Mouse (Mus musculus) olfactory bulb, adult 2 months (tissue): ENCODE results near the gene Col4a1. TPM values are rescaled to one million over a fixed set of nuclear protein-coding genes. Genes with fewer than 3 reads are reported as not detected.

Source experiments
- H3K27ac ChIP-seq: fragments of 200-500 bp; 2 replicates; pipeline ENCODE4 v1.5.1; 2012; ENCODE audit warnings: low read depth, low read length; ENCODE audit not compliant: insufficient read depth
- H3K4me1 ChIP-seq: fragments of 200-500 bp; 2 replicates; pipeline ENCODE4 v1.6.1; 2012; ENCODE audit warnings: low read length; ENCODE audit not compliant: control insufficient read depth, insufficient read depth
- H3K4me3 ChIP-seq: fragments of 200-500 bp; 2 replicates; pipeline ENCODE4 v1.5.1; 2012; ENCODE audit warnings: mild to moderate bottlenecking, low read depth, low read length, moderate library complexity; ENCODE audit not compliant: insufficient read depth
- CTCF ChIP-seq: fragments of 200-500 bp; IDR thresholded peaks from 2 replicates; pipeline ENCODE4 v1.5.1; 2012; ENCODE audit warnings: low read depth, mild to moderate bottlenecking, low read length, moderate library complexity; ENCODE audit not compliant: insufficient read depth
- POLR2A ChIP-seq: fragments of 200-500 bp; IDR thresholded peaks from 2 replicates; pipeline ENCODE4 v1.6.1; 2012; ENCODE audit warnings: mild to moderate bottlenecking, low read depth, low read length, moderate library complexity; ENCODE audit not compliant: insufficient read depth
- WGBS: fragments of 180-500 bp; shearing (Covaris S2); methylation state at CpG from one replicate; pipeline ENCODE4 v1.1.7; 2018; 5-methylcytosine and 5-hydroxymethylcytosine counted together
- polyA plus RNA-seq: library from polyadenylated mRNA; stranded (reverse); fragments of >200 nt; gene quantifications from 2 replicates; pipeline ENCODE4 v1.2.4, GENCODE M21; 2012; ENCODE audit warnings: low replicate concordance; ENCODE audit not compliant: missing spikeins, insufficient read depth, insufficient read length

The Col4a1 gene
- polyA plus RNA-seq, 1 experiment, result not detected

DNA sequence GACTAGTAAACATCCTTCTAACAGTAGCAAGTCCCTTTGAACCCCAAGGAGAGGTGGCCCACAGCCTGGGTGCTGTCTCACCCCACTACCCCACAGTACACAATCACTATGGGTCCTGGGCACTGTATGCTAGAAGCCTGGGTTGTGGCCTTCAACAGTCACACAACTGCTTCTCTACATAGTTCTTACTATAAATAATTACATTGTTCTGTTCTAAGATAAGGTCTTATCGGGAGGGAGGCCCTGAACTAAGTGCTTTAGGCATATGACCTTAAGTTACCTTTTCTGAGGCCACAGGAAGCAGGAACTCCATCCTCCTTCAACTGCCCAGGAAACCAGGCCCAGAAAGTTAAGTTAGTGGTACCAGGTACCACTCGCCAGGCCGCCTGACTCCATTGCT, 21.9 kb upstream of the Col4a1 start:
- Histone ChIP-seq H3K4me3 (no peak overlapping the region), H3K27ac (no peak overlapping the region), H3K4me1 (peaks cover 8% of the 10 kb centered on the region; the same call in 1 of the 2 replicates)
- WGBS, result 76% methylated on average over 3 of the region's 3 CpGs
- no peak for TF ChIP-seq CTCF
- no peak for TF ChIP-seq POLR2A

DNA sequence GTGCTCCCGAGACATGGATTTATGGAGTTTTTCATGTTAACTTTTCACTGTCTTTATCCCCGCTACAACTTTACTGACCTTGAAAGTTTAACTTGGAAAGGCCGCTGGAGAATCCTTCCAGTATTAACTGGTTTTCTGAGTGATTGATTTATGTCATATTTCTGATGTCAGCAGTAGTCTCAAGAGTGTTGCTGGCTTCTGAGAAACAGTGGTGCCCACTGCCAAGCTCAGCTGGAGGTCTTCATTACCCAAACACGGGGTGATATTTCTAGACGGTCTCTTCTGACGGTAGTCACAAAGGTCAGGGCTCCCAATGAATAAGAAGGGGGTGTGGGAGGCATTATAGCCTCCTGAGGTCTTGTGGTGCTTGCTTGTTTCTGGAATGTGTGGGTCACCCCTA, 21.1 kb upstream of the Col4a1 start:
- Histone ChIP-seq H3K4me3 (no peak overlapping the region), H3K27ac (no peak overlapping the region), H3K4me1 (peaks cover 8% of the 10 kb centered on the region; the same call in 1 of the 2 replicates)
- TF ChIP-seq POLR2A, result no peak
- TF ChIP-seq CTCF, result no peak
- 78% methylated on average over 6 of the region's 6 CpGs for WGBS

DNA sequence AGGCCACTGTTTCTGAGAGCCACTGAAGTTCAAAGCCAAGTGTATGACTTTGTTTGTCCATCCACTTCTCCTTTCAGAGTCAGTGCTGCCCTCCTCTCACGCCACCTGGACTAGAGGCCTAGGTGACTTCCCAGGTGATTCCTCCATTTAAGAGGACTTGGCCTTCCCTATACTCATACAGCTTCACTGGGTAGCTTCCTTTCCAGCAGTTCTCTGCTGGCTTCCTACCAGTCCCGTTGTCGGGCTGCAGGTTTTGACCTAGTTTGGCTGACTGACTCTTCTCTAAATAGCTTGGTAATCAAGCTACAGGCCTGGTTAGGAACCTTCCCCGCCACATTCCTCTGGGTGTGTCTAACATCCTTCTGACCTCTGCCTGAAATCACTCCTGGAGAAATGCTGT, 18.9 kb upstream of the Col4a1 start:
- TF ChIP-seq POLR2A, result no peak
- TF ChIP-seq CTCF, result no peak
- H3K4me1 ChIP-seq, result peaks cover under 1% of the 10 kb centered on the region; the same call in 1 of the 2 replicates
- no peak overlapping the region for H3K27ac ChIP-seq
- 69% methylated on average over 4 of the region's 4 CpGs for WGBS
- no peak overlapping the region for H3K4me3 ChIP-seq

GRCm38 (mm10) chr8:11327722-11328417, 15.2 kb upstream of the Col4a1 start:
- H3K27ac ChIP-seq, result no peak overlapping the region
- TF ChIP-seq CTCF, result no peak
- no peak for TF ChIP-seq POLR2A
- H3K4me1 ChIP-seq, result peaks cover 6% of the 10 kb centered on the region
- 67% methylated on average over 5 of the region's 5 CpGs for WGBS
- H3K4me3 ChIP-seq, result no peak overlapping the region

- Histone ChIP-seq H3K27ac (no peak overlapping the region), H3K4me1 (peaks cover 7% of the 10 kb centered on the region), H3K4me3 (no peak overlapping the region)
- no peak for TF ChIP-seq POLR2A
- no peak for TF ChIP-seq CTCF
- WGBS, result 77% methylated on average over 4 of the region's 4 CpGs
Measured at GRCm38 (mm10) chr8:11327298-11327697, 14.7 kb upstream of the Col4a1 start.

DNA sequence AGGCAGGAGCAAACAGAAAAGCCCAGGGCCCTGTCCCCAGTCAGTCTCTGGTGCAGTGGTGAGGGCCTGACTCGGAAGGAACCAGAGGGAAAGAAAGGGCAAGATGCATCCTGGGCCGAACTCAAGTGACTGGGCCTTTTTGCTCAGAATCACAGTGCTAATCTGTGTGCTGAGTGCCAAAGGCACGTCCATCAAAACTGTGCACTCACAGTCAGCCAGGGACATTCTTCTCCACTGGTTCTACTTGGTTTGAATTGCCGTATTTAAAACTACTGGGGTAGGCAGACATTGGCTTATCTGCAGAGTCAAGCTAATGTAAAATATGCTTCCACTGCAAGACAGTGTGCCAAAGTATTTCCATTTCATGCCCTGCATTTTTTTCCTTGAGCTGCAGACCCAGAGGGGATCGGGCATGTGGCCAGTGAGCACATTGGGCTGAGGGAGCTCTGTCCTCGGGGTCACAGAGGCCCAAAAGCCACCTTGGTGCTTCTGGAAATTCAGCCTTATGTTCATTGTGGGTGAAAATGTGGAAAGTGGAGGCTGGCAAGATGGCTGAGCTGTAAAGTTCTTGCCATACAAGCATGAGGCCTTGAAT, 12.3 kb upstream of the Col4a1 start:
- WGBS, result 71% methylated on average over 6 of the region's 6 CpGs
- no peak overlapping the region for H3K4me3 ChIP-seq
- H3K4me1 ChIP-seq, result peaks cover 9% of the 10 kb centered on the region
- no peak overlapping the region for H3K27ac ChIP-seq
- no peak for TF ChIP-seq CTCF
- no peak for TF ChIP-seq POLR2A

DNA sequence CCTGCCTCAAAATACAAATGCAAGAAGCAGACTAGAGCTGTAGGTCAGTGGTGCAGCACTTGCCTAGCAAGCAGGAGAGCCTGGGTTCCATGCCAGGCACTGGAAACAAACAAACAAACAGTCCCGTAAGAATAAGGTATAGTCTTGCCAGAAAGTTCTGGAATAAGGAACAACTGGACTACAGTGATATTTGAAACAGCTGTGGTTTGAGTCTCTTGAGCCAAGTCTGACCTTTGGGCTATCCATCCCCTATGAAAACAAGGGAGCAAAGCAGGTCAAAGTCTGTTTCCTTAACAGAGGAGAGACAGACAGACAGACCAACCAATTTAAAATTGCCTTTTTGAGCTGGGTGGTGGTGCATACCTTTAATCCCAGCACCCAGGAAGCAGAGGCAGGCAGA, 11.1 kb upstream of the Col4a1 start:
- Histone ChIP-seq H3K27ac (no peak overlapping the region), H3K4me1 (peaks cover 9% of the 10 kb centered on the region), H3K4me3 (no peak overlapping the region)
- no peak for TF ChIP-seq CTCF
- no peak for TF ChIP-seq POLR2A
- WGBS, result 73% methylated on average over 1 of the region's 1 CpGs

GRCm38 (mm10) chr8:11322724-11323585, 10.3 kb upstream of the Col4a1 start:
- no peak overlapping the region for H3K4me3 ChIP-seq
- WGBS, result 82% methylated on average over 5 of the region's 5 CpGs

DNA sequence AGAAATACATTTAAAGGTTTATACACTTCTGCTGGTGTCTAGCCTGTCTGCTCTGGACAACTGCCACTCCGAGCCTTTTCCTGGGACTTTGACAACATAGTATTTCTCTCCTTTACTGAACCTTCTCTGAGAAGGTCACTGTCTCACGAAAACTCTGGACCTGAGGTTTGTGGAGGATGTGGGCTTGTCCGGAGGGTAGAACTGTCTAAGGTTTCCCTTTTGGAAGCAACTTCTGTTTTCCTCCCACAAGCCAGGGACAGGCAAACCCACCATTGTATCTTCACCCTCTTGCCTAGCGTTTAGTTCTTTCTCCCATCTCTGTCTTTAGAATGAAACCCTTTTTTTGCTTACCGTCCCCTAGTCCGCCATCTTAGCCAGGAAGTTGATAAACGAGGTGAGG, 9.2 kb upstream of the Col4a1 start:
- WGBS, result 89% methylated on average over 7 of the region's 7 CpGs
- TF ChIP-seq POLR2A, result no peak
- TF ChIP-seq CTCF, result no peak
- Histone ChIP-seq H3K27ac (no peak overlapping the region), H3K4me1 (peaks cover 9% of the 10 kb centered on the region; the same call in 1 of the 2 replicates), H3K4me3 (no peak overlapping the region)

More at GRCm38 (mm10) chr8:11322724-11323585, 10.3 kb upstream of the Col4a1 start:
- peaks cover 9% of the 10 kb centered on the region for H3K4me1 ChIP-seq
- H3K27ac ChIP-seq, result no peak overlapping the region
- TF ChIP-seq POLR2A (no peak), CTCF (no peak)

DNA sequence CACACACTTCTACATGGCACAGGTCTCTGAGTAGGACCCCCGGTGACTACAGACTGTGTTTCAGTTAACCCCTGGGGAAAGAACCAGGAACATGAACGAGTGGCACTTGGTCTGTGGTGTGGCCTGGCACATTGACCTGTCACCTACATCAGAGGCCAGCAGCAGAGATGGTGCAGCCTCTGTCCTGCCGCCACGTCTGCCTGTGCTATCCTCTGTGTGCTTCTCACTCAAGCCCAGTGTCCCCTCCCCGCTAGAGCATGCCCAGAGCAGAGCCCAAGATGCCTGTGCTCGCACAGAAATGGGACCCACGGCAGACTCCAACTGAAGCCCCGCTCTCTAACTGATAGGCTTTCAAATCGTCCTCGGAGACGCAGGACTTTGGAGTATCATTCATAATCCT, 6.8 kb upstream of the Col4a1 start:
- H3K4me1 ChIP-seq, result peaks cover 13% of the 10 kb centered on the region
- H3K27ac ChIP-seq, result no peak overlapping the region
- H3K4me3 ChIP-seq, result no peak overlapping the region
- 94% methylated on average over 11 of the region's 11 CpGs for WGBS
- TF ChIP-seq POLR2A, result no peak
- no peak for TF ChIP-seq CTCF
